Mouse (Mus musculus) WW6 (cell line): ENCODE results near the gene Olfr285.

ENCODE experiments used
- DNase-seq: peaks from one replicate; pipeline ENCODE4 v3.0.0-alpha.2; 2013; ENCODE audit warnings: low read depth, low spot score

Olfr285 gene

GRCm38 (mm10) chr15:98317177-98317724, at the start of gene Olfr285:
Gene Olfr285 (minus strand): TSS chr15:98317353.
- no peak for DNase-seq

- DNase-seq: no peak
Measured at GRCm38 (mm10) chr15:98340887-98341286, 23.7 kb upstream of the Olfr285 start, which contains the start of gene Olfr284. Gene Olfr284 (minus strand): TSS chr15:98340987.

- DNase-seq: no peak
Measured at GRCm38 (mm10) chr15:98315703-98316102, 1.4 kb downstream of the Olfr285 start.

- no peak for DNase-seq
Measured at GRCm38 (mm10) chr15:98295628-98296551, 21.3 kb downstream of the Olfr285 start, which contains the start of gene Zfp641. Gene Zfp641 (minus strand): TSS chr15:98296161.

- DNase-seq: no peak
Measured at GRCm38 (mm10) chr15:98293651-98294050, 23.5 kb downstream of the Olfr285 start.

GRCm38 (mm10) chr15:98288566-98288965, 28.6 kb downstream of the Olfr285 start:
- DNase-seq: no peak

- no peak for DNase-seq
Measured at GRCm38 (mm10) chr15:98286418-98286817, 30.7 kb downstream of the Olfr285 start.
